Mouse (Mus musculus) CD4-positive helper T cell, adult 2 months (primary cell): ENCODE data around the gene Scml4.

Experiments used
- DNase-seq: peaks from one replicate; pipeline ENCODE4 v3.0.0-alpha.2; 2012; ENCODE audit warnings: low read depth, missing footprints, low spot score

Scml4 gene

DNA sequence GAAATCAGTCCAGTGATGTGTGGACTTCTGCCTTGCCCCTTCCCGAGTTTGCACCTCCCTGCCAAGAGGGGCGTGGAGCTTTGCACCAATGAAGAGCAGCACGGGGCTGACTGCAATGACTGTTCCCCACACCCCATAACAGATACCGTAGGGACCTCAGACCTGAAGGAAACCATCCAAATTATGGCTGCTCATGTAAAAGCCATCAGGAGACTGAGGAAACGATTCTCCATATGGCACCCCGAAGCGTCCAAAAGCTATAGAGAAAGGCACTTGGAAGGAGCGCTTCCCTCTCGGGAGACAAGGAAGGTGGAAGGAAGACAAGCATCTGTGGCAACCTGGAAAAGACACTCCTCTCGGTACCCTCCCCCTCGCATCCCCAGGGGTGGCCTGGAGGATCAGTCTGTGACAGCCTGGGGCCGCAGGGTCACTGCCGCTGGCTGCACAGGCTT is 134.2 kb downstream of the Scml4 start:
- no peak for DNase-seq

DNA sequence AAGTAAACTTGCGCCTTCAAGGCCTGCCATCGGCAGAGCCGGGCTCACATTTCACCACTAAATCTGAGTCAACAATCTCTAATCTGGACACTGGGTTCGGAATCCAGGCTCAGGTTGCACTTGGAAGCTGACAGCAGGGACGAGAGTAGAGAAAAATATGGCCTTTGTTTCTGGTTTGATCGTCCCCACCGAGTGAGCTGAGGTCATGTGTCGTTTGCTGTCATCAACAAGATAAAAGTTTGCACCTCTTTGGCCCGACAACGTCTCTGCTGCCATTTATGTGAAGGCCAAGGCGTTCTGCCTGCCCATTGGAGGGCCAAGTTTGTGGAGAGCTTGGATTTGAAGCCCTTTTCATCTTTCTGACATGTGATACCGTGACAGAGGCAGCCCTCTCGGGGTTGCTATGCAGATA is 135.3 kb downstream of the Scml4 start:
- no peak for DNase-seq

- DNase-seq: no peak
Measured at GRCm38 (mm10) chr10:42997278-42997677, 137.1 kb downstream of the Scml4 start.

- DNase-seq: no peak
Measured at GRCm38 (mm10) chr10:42999324-42999723, 139.2 kb downstream of the Scml4 start.

- DNase-seq: no peak
Measured at GRCm38 (mm10) chr10:43001433-43001832, 141.3 kb downstream of the Scml4 start.

DNA sequence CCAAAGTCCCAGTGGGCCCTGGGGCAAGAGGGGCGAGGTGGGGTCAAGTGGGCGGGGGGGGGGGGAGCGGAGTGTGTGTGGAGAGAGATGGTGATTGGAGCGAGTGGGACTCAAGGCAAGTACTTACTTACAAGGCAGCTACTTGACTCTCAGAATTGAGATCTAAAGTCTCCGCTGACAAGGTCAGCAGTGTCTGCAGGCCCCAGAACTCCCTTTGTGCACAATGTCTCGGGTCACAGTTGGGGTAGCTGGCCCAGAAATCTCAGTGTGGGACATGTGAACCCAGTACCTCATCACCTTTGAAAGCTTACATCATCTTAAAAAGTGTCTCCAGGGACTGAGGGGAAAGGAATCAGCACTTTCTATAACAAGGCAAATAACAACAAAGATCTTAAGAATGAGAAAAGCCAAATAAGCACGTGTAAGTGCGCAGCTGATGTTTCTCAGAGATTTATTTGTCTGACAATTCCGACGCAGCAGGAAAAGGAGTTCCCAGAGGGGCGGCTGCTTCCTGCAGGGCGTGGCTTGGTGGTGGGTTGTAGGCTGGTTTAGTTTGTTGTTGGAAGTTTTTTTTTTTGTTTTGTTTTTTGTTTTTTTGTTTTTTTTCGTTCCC is 142.0 kb downstream of the Scml4 start:
- no peak for DNase-seq

GRCm38 (mm10) chr10:43002721-43003465 is 142.7 kb downstream of the Scml4 start:
- DNase-seq: no peak

- DNase-seq: no peak
Measured at GRCm38 (mm10) chr10:43003466-43003757, 143.2 kb downstream of the Scml4 start.

- DNase-seq: no peak
Measured at GRCm38 (mm10) chr10:43004174-43004734, 144.1 kb downstream of the Scml4 start.

DNA sequence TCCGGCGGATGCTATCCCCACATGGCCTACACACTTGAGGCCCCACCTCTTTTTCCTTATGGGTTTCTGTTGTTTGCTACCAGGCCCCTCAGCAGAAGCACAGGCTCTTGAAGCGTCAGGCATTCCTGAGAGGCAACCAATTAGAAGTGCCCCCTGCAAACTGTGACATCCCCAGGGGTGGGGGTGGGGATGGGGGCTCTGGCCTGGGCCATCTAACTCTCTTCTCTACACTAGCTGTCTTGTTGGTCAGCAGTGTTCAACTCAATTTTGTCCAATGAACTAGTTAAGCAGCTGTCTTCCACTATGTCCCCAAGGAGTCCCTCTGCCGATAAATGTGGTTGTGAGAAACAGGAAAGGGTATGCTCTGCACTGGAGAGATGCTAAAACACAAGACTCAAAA is 144.9 kb downstream of the Scml4 start:
- no peak for DNase-seq

DNA sequence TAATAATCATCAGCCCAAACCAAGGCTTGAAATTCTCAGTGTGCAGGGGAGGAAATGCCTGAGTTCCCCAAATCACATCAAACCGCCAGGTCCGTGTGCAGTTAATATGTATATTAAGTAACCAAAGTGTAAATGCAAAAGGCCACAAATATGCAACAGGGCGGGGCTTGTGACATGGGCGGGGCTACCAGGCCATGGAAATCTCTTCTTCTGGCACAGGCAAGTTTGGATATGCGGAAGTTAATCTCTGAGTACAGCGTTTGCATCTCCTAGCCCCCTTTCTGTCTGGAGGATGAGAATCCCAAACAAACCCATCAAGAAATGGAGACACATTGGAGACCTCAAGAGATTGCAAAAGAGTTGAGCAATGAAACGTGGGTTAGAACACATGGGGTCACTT is 145.5 kb downstream of the Scml4 start:
- DNase-seq: no peak

DNA sequence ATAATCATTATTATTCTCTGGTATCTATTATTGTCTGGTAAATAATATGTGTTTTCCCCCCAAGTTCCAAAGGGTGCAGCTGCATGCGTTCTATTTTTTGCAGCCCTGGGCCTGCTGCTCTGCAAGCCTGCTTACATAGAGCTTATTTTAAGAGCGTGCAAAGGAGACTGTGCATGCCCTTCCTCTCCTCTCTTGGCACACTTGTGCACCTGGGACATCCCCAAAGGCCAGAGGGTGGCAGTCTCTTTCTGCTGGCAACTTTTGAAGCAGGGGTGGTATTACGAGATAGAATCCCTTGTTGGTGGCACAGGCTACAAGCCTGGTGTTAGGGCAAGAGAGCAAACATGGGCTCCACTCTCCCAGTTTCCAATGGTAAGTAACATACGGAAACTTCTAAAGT is 146.4 kb downstream of the Scml4 start:
- no peak for DNase-seq

- DNase-seq: no peak
Measured at GRCm38 (mm10) chr10:43008116-43008515, 147.9 kb downstream of the Scml4 start.
